Mouse (Mus musculus): ENCODE data around the gene Rtn2.

The Rtn2 gene

DNA sequence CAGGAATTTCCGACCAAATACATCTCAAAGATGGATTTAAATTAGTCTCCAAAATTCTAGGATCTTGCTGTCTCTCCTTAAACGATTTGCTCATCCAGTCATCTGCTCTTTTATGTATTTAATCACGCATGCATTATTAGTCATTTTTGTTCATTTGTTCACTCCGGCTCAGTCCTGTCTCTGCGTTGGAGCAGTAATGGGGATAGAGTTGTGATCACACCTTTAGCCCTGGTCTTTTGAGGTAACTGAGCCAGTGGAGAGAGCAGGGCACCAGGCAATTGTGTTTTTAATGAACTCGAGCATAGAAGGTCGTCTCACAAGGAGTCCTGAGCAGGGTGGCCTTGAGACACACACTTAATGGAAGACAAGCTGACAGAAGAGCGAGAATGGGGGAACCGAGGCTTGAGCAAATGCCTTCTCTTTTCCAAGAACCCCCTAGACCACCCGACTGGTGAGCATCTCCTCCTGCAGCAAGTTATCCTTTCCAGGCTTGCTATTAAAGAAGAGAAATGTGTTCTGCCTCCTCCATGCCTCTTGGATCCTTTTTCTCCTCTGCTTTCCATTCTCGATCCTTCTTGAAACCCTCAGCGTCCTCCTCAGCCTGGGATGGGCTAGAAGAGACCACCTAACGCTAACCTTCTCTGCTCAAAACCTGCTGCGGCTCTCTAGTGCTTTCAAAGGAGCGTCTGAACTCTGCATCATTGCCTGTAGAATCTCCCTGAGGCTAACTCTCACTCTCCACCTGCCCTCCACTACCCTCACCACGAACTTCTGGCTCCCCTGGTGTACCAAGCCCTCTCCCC lies 19.2 kb downstream of the Rtn2 start:
- no peak for DNase-seq (ENCODE audit: low read depth)

DNA sequence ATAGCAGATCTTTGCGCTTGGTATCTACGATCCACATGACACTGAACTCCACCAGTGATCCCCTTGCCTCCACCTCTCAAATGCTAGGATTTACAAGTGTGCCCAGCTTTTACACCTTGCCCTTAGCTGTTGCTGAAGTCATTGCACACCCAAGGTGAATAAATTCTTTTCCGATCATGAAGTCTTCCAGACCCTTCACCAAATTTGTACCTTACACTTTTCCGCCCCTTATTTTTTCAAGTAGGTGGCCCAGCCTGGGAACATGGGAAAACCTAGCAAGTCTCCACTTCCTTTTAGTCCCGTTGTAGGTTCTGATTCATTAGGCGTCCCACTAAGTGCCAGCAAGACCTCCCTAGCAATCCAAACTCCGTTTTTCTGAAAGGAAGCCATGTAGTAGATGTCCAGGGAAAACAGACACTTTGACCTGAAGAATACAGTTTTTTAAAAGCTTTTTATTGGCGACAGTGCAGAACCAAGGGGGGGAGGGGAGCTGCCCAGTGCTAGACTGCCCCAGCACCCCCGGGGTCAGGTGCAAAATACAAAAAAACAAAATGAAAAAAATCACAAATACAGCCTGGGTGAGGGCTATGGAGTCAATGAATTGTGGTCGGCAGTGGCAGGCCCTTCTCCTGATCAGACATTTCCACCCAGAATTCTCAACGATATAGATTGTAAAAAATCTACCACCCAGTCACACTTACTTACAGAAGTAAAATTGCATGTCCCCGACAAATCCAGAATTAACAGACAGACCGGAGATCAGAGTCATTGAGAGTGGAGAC lies 20.0 kb downstream of the Rtn2 start:
- no peak for DNase-seq (ENCODE audit: low read depth)

DNA sequence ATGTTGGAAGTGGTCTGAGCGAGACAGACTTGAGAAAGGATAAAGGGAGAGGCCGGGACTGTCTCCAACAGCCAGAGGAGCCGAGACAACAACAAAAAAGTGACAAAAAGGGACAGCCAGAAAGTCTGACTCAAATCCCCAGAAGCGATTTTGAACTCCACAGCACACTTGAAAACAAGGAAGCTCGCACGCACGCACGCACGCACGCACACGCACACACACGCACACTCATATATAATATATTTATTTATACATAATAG lies 20.6 kb downstream of the Rtn2 start:
- DNase-seq (ENCODE audit: low read depth): no peak

DNA sequence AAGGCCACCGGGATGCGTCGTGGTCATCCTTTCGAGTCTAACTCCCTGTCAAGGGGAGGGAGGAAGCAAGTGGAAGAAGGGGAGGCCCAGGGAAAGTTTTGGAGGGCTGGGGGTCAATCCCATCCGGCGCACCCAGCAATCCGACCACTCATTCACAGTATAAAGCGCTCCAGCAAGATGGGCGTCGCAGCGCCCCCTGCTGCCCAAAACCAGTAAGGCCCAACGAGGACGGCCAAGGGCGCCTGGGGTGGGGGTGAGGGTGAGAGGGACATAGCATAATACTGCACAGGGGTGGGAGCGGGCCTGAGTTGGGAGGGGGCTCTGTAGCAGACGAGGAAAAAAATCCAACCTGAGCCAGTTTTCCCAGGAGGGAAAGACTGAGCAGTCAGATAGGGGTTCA lies 21.3 kb downstream of the Rtn2 start:
- DNase-seq (ENCODE audit: low read depth): peak; percentile 73

DNA sequence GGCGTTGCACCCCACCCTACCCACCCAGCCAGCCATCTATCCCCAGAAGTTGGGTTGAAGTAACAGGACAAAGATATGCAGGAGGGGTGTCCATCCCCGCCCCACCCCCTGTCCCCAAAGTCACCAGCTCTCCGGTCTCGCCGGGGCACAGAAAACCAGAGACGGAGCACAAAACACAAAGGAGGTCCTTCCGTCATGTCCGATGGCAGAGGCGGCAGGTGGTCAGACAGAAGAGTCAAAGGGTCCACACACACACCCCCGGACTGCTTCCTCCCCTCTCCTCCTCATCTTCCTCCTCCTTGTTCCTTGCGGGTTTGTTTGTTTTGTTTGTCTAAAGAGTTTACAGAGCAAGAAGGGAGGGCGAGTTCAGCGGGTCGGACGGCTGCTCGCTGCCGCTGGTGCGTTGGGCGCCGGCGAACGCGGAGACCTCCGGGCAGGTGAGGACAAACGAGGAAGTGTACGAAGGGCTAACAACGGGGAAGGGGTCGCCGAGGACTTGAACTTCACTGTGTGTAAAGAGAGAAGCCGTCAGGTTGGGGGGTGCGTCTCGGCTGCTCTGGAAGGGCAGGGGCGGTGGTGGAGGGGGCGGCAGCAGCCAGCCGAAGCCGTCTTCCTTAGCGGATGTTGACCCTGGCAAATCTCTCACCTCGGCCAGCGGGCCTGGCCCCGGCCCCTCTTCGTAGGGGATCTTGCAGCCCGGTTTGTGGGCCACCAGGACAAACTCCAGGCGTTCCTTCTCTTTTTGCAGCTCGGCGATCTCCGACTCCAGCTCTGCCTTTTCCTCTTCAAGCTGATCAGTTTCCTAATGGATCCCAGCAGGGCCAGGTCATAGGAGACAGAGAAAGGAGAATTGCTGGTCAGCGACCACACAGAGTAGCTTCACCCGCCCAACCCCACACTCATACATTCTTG lies 22.3 kb downstream of the Rtn2 start:
- no peak for DNase-seq (ENCODE audit: low read depth)

DNA sequence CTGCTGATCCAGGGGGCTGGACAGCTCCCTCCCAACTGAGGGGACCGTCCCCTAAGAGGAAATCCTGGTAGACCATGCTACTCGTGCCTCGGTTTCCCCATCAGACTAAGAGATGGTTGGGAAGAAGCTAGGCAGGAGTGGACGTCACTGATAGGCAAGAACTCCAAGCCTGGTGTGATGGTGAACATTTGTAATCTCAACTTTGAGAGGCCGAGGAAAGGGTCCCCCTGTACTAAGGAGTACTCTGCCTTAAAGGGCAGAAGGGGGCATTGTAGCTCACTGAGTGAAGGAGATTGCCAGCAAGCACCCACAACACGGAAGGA lies 22.9 kb downstream of the Rtn2 start:
- no peak for DNase-seq (ENCODE audit: low read depth)

DNA sequence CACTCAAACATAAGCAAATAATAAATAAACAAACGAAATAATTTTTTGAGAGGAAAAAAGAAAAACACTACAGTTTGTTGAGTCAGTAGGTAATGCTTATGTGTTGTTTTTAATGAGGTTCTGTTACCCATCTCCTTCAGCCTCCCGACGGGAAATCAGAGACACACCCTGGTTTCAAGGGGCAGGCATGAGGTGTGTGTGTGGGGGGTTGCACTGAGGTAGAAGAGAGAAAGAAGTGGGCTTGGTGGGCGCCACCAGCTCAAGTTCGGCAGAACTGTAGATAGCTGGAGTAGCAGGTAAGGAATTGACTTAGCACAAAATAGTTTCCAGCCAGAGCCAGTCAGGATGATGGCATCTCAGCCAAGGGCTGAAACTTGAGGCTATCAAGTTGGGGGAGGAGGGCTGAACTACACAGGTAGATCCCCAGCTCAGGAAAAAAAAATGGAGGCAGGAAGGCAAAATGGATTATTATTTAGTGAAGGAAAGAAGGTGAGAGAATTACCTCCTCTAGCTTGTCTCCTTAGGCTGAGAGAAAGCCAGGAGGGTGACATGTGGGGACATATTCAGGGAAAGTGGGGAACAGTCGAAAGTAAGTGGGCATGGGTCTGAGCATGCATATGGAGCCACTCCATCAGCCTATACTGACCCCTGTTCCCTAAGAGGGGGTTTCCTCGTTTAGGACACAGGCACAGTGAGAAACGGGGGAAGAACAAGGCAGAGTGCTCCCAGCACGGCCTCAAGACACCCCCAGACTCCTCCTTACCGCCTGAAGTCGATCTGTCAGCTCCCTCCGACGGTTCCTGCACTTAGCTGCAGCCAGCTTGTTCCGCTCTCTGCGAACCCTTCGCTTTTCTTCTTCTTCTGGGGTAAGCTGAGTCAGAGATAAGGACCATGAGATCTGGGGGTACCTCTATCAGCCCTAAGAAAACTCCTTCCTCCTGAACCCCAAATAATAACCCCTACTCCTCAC lies 23.7 kb downstream of the Rtn2 start:
- no peak for DNase-seq (ENCODE audit: low read depth)

DNA sequence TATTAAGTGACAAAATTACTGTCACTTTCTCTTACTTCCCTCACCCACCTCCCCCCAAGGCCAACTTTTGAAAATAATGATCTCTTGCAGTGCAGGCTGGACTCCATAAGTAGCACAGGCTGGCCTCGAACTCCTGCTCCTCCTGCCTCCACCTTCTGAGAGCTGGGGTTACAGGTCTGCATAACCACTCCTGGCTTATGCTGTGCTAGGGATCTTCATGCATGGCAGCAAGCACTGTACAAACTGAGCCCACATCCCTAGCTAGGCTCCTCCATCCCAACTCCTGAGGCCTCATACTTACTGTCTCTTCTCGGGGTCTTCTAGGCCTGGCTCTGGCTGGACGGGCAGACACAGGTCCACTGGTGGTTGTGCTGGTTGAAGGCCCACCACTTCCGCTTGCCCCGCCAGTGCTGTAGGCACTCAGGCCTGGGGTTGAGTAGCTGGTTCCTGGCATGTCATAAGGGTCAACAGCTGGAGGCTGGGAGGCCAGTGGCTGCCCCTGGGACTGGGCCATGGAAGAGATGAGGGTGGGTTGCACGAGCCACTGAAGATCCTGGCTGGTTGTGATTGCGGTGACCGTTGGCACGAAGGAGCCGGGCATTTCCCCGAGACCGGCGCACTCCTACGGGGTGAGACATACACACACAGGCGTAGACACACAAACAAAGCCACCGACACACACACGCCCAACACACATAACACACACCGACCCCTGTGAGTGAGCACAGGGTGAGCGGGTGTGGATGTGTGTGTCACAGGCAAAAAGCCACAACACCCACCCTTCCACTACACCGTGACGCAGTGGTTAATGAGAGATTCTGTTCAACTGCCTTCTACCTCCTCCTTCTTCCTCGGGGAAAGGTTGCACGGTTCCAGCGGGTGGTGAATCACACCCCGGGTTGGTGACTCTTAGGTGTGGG lies 24.7 kb downstream of the Rtn2 start:
- DNase-seq (ENCODE audit: low read depth): peak; percentile 36

DNA sequence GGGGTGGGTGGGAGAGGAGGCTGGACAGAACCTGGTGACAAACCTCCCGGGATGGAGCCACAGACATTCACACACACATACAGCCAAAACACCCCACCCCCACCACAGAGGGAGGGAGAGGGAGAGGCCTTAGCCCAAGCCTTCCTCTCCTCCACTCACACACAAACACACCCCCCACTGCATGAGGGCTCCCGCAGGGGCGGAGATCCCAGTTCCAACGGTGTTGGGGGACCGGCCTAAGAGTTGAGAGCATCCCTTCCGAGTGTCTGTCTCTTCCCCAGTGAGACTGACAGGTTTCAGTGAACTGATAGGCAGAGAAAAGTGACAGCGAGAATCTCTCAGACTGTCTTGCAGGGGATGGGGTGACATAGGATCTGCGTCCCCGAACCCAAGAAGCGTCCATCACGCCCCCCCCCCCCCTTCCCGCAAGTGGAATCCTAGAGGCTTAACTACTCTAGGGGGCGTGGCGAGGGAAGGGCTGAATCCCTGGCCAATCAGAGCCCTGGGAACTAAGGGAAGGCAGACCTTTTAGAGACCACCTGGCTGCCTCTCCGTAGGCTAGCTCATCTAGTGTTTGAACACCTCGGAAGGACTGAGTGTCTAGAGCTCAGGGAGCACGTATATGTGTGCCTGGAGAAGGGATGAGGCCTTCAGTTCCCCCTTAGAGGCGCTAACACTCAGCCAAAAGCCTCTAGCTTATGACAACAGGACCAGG lies 25.5 kb downstream of the Rtn2 start:
- DNase-seq (ENCODE audit: low read depth): peak; percentile 91

DNA sequence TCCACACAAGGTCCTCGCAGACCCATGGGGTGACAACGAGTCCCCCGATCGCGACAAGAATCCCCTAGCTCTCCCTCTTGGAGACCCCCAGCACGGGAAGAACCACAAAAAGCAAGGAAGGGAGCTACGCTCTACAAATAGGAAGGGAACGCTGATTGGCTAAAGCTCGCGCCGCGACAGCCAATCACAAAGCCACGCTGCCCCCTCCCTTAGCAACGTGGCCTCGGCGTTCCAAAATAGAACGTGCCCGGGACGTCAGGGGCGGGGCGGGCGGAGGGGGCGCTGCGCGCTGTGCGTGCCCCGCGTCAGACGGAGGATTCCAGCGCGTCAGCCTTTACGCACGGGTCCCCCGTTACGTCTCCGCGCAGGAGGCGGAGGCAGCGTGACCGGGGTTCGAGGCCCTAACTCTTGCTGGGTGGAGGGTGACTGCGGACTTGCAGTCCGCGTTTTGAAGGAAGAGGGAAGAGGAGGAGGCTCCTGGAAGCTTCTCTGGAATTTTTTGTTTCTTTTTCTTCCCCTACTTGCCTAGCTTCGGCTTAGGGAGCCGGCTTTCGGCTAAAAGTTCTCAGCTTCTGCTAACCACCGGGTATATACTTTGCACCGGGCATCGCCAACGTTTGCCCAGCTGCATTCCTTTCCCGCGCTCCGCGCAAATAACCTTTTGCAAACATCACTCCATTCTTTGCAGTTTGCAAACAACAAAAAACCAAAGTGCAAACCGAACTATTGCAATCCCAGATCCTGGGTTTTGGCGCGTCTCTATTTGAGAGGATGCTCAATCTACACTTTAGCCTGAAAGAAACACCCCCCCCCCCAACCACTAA lies 26.2 kb downstream of the Rtn2 start:
- DNase-seq (ENCODE audit: low read depth): peak; percentile 95

DNA sequence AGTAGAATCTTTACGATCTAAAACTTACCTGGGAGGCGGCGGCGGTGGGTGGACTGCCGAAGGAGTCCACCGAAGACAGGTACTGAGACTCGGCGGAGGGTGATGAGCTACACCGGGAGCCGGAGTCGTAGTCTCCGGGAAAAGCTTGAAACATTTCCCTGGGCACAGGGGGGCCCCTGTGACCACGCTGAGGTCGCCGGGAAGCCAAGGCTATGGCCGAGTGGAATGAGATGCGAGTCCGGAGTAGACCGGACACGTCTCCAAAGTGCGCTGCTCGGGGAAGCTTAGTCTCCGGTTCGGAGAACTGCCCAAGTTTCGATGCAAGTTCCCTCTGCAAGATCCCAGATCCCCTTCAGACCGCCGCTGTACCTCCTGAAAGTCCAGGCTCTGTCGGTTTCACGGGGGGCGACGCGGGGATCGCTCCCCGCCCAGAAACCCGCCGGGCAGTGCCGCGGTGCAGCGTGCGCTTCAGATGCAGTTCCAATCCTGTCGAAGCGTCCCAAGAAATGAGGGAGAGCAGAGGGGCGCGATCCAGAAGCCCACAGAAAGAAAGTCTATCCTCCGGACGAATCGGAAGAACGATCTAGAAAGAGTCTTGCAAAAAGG lies 27.0 kb downstream of the Rtn2 start:
- no peak for DNase-seq (ENCODE audit: low read depth)

DNA sequence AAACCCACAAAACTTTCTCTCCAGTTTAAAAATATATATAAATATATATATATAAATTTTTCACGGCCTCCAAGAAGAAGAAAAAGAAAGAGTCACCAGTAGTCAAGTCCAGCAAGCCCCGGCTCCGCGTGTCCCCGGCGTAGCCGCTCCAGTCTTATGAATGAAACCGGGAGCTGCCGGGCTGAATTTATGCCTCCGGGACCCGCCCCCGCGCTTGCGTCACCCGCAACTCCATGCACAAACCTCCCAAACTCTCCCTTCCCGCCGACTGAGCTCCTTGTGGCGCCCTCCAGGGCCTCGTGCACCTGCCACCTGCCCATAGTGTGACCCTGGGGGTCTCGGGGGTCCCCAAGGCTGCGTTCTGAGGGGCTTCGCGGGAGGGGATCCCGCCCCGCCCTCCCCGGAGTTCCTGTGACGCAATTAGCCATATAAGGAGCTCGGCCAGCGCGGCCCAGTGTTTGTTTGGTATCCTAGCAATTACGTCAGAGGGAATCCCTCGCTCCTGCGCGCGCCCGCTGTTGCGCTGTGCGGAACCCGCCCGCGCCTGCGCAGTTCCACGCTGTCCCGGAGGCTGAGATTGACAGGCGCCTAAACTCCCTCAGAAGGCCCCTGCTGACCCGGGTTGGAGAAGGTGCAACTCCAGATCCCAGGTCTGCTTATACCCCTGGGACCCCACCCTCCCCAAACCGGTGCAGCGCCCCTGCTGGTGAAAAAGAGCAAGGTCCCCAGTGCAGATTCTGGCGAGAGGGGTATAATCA lies 27.6 kb downstream of the Rtn2 start, which contains the start of gene Fosb:
Fosb (minus strand) TSS at position 168 of the 758 bp plus-strand sequence.
- DNase-seq (ENCODE audit: low read depth): peak; percentile 97

DNA sequence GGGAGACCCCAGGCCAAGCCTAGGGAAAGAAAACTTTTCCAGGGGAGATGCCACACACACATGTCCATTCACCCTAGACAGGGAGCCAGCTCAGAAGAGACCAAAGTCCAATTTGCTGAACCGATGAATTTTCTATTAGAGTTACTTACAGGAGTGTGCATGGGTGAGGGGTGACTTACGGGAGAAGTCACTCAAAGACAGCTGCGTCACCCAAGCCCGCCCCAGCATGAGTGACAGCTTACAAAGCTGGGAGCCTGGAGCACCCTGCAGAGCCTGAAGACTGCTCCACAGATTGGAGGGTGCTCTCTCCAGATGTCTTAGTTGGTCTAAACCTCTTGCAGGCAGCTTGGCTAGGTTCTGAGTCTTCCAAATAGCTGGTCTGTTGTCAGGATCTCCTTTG lies 29.6 kb downstream of the Rtn2 start:
- no peak for DNase-seq (ENCODE audit: low read depth)

DNA sequence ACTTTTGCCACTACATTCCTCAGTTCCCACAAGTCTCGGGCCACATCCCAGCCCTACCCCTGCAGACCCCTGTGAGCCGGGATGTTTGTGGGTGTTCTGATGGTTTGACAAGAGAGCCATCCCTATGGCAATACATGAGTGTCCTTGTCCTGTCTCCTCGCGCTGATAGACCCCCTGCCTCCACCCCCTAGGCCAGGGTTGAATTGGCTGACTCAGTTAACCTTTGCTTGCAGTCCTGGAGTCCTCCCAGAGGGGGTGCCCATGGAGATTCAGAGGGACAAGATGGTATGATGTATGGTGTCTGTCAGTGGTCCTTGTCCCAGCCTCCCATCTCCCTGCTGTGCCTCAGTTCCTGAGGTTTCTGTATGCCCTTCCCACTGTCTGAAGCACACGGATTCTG lies 31.6 kb downstream of the Rtn2 start:
- no peak for DNase-seq (ENCODE audit: low read depth)

DNA sequence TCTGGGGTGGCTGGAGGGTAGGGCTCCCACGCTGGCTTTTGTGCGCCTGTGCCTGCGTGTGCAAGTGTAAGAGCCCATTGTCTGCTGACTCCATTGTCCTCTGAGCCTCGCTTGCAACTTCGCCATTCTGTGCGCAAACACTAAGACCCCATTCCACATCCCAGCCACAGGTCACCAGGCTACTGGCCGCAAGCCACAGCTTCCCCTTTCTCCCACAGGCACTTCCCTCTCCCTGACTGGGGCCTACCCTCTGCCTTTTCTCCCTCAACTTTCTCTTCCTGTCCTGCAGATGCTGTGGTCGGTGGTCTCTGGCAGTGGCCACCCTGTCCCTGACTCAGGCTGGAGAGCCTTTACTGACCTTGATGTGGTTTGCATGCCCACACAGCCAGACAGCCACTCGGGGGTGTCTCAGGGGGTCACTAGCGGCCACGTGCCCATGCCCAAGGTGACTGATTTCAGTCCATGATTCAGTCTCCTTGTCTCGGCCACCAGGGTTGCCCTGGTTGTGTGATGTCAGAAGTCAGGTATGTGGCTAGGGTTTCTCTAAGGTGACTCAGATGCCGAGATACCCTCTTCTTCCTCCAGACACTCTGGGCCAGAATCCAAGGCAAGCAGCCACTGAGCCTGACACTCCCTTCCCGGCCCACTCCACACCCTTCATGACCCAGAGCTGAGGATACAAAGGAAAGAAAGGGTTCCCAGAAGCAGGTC lies 34.2 kb downstream of the Rtn2 start:
- DNase-seq (ENCODE audit: low read depth): peak; percentile 93

DNA sequence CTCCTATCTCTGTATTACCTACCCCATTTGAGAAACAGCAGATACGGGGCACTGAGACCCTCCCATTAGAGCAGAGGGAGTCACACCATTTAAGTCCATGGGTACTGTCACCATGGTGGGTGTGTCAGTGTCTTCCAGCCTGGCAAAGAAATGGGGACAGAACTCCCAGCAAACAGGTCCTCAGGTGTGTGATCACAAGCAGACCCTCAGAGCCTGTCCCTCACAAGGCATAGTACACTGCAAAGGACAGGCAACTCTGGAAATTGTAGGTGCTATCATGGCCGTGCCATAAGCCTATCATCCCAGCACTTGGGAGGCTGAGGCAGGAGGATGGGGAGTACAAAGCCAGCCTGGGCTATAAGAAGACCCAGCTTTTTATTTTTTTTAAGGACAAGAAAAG lies 35.8 kb downstream of the Rtn2 start:
- no peak for DNase-seq (ENCODE audit: low read depth)

DNA sequence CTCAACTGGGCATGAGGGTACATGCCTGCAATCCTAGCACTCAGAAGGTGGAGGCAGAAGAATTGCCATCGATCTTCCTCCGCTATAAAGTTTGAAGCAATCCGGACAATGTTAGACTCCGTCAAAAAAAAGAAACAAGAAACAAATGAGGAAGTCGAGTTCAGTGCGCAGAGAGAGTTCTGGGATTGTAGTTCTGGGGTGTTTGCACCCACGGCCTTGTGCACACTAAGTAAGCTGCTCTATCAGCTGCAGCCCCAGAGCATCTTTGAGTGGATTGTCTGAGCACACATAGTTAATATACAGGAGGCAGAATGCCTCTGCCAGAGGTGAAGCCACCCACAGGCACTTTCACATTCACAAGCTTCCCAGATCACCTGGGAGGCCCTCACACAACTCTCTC lies 36.3 kb downstream of the Rtn2 start:
- DNase-seq (ENCODE audit: low read depth): no peak
